Mouse (Mus musculus): ENCODE measurements around the gene Gm39653. TPM values are rescaled to one million over a fixed set of nuclear protein-coding genes. Genes with fewer than 3 reads are reported as not detected.

Gm39653 gene
- not detected in 2 replicates for polyA plus RNA-seq (2014; fragmentation: Nextera tagmentation; extraction: Ambion mirVana)

- ATAC-seq (ENCODE audit: low FRiP score) (no peak), DNase-seq (ENCODE audit: low spot score) (no peak)
- no peak within 1 kb of the TSS for H3K27ac ChIP-seq (ENCODE audit: low read depth, low read length)
- no peak within 1 kb of the TSS for H3K9ac ChIP-seq (ENCODE audit: low read depth, low read length)
- no peaks in the 10 kb centered on the region for H3K9me3 ChIP-seq (ENCODE audit: control insufficient read depth, low read length)
- no peak within 1 kb of the TSS for H3K4me3 ChIP-seq (ENCODE audit: low read depth, low read length)
- H3K4me1 ChIP-seq (replicated peaks; ENCODE audit: control insufficient read depth, insufficient read depth, low read length) = no peaks in the 10 kb centered on the region
- no peaks in the 10 kb centered on the region; the same call in 1 of the 2 replicates for H3K27me3 ChIP-seq (ENCODE audit: control insufficient read depth, insufficient read depth, low read length)
- H3K4me2 ChIP-seq (replicated peaks; ENCODE audit: low read depth, low read length) = no peak within 1 kb of the TSS
- 87% methylated on average over 3 of the region's 3 CpGs for WGBS
- no peaks in the 10 kb centered on the region for H3K36me3 ChIP-seq (ENCODE audit: control insufficient read depth, insufficient read depth, low read length)
Measured at GRCm38 (mm10) chr1:63615668-63616067, at the start of gene Gm39653. Gene Gm39653, plus strand, starts transcription at chr1:63615968.

GRCm38 (mm10) chr1:63566501-63566900, 49.3 kb upstream of the Gm39653 start:
- H3K9me3 ChIP-seq (ENCODE audit: control insufficient read depth, low read length) = no peaks in the 10 kb centered on the region
- H3K4me1 ChIP-seq (replicated peaks; ENCODE audit: control insufficient read depth, insufficient read depth, low read length) = no peaks in the 10 kb centered on the region
- ATAC-seq (ENCODE audit: low FRiP score) (no peak), DNase-seq (ENCODE audit: low spot score) (no peak)
- H3K9ac ChIP-seq (ENCODE audit: low read depth, low read length) = no peak overlapping the region
- no peak overlapping the region for H3K27ac ChIP-seq (ENCODE audit: low read depth, low read length)
- 23% methylated on average over 7 of the region's 7 CpGs for WGBS
- no peaks in the 10 kb centered on the region for H3K27me3 ChIP-seq (ENCODE audit: control insufficient read depth, insufficient read depth, low read length)
- no peak overlapping the region for H3K4me3 ChIP-seq (ENCODE audit: low read depth, low read length)
- H3K36me3 ChIP-seq (ENCODE audit: control insufficient read depth, insufficient read depth, low read length) = no peaks in the 10 kb centered on the region
- no peak overlapping the region for H3K4me2 ChIP-seq (replicated peaks; ENCODE audit: low read depth, low read length)

- H3K27me3 ChIP-seq (ENCODE audit: control insufficient read depth, insufficient read depth, low read length) = no peaks in the 10 kb centered on the region
- H3K9me3 ChIP-seq (ENCODE audit: control insufficient read depth, low read length) = no peaks in the 10 kb centered on the region
- ATAC-seq (ENCODE audit: low FRiP score) = no peak
- H3K4me2 ChIP-seq (replicated peaks; ENCODE audit: low read depth, low read length) = no peak overlapping the region
- no peaks in the 10 kb centered on the region for H3K36me3 ChIP-seq (ENCODE audit: control insufficient read depth, insufficient read depth, low read length)
- no peak overlapping the region for H3K9ac ChIP-seq (ENCODE audit: low read depth, low read length)
- WGBS = 59% methylated on average over 4 of the region's 4 CpGs
- no peak for DNase-seq (ENCODE audit: low spot score)
- H3K4me3 ChIP-seq (ENCODE audit: low read depth, low read length) = no peak overlapping the region
- H3K4me1 ChIP-seq (replicated peaks; ENCODE audit: control insufficient read depth, insufficient read depth, low read length) = no peaks in the 10 kb centered on the region
- H3K27ac ChIP-seq (ENCODE audit: low read depth, low read length) = no peak overlapping the region
Measured at GRCm38 (mm10) chr1:63567031-63567430, 48.7 kb upstream of the Gm39653 start.

DNA sequence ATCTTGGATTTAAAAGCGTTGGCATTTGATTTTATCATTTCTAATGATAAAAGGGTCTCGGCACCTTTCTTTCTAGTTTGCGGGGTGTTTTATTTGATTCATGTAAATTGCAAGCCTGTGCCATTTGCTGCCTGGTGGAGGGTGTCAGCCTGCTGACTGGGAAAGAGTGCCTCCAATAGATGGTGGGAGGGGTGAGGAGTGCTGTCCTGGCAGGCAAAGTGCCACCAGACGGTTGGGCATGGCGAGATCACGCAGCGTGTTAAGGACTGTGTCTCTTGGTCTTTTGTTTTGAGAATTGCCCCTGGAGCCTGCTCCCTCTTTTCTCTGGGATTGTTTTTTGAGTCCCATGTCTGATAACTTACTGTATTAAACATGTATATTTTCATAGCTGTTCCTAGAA, 43.5 kb upstream of the Gm39653 start:
- 76% methylated on average over 7 of the region's 7 CpGs for WGBS

DNA sequence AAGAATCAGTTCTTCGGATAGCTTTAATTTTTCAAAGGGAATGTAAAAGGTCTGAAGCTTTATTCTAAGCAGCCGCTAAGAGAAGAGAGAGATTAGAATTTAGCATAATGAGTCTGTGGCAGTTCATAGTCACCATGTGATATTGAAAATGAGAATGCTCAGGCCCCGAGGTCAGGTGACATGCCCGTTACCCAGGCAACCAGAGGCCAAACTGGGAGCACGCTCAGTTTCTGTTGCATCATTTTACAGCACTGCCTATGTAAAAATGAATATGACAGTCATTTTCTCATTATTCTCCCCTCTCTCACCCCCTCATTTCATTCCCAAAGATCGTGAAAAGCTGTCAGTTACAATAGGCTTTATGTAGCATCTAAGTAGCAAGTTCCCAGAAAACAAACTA, 42.3 kb upstream of the Gm39653 start:
- Histone ChIP-seq H3K4me1 (replicated peaks; ENCODE audit: control insufficient read depth, insufficient read depth, low read length) (peaks cover 7% of the 10 kb centered on the region), H3K27ac (ENCODE audit: low read depth, low read length) (peak overlapping the region; percentile 42; the same call in 1 of the 2 replicates), H3K36me3 (ENCODE audit: control insufficient read depth, insufficient read depth, low read length) (no peaks in the 10 kb centered on the region), H3K4me3 (ENCODE audit: low read depth, low read length) (no peak overlapping the region), H3K27me3 (ENCODE audit: control insufficient read depth, insufficient read depth, low read length) (no peaks in the 10 kb centered on the region), H3K4me2 (replicated peaks; ENCODE audit: low read depth, low read length) (no peak overlapping the region), H3K9me3 (ENCODE audit: control insufficient read depth, low read length) (no peaks in the 10 kb centered on the region), H3K9ac (ENCODE audit: low read depth, low read length) (no peak overlapping the region)
- DNase-seq (ENCODE audit: low spot score) (peak; percentile 70), ATAC-seq (ENCODE audit: low FRiP score) (peak; percentile 82)
- WGBS = 45% methylated on average over 6 of the region's 6 CpGs

More for the DNA sequence above, 43.5 kb upstream of the Gm39653 start:
- Histone ChIP-seq H3K27me3 (ENCODE audit: control insufficient read depth, insufficient read depth, low read length) (no peaks in the 10 kb centered on the region), H3K4me3 (ENCODE audit: low read depth, low read length) (no peak overlapping the region), H3K9me3 (ENCODE audit: control insufficient read depth, low read length) (no peaks in the 10 kb centered on the region), H3K4me1 (replicated peaks; ENCODE audit: control insufficient read depth, insufficient read depth, low read length) (peaks cover 7% of the 10 kb centered on the region), H3K4me2 (replicated peaks; ENCODE audit: low read depth, low read length) (no peak overlapping the region), H3K27ac (ENCODE audit: low read depth, low read length) (no peak overlapping the region), H3K9ac (ENCODE audit: low read depth, low read length) (no peak overlapping the region), H3K36me3 (ENCODE audit: control insufficient read depth, insufficient read depth, low read length) (no peaks in the 10 kb centered on the region)
- ATAC-seq (ENCODE audit: low FRiP score) (no peak), DNase-seq (ENCODE audit: low spot score) (no peak)

DNA sequence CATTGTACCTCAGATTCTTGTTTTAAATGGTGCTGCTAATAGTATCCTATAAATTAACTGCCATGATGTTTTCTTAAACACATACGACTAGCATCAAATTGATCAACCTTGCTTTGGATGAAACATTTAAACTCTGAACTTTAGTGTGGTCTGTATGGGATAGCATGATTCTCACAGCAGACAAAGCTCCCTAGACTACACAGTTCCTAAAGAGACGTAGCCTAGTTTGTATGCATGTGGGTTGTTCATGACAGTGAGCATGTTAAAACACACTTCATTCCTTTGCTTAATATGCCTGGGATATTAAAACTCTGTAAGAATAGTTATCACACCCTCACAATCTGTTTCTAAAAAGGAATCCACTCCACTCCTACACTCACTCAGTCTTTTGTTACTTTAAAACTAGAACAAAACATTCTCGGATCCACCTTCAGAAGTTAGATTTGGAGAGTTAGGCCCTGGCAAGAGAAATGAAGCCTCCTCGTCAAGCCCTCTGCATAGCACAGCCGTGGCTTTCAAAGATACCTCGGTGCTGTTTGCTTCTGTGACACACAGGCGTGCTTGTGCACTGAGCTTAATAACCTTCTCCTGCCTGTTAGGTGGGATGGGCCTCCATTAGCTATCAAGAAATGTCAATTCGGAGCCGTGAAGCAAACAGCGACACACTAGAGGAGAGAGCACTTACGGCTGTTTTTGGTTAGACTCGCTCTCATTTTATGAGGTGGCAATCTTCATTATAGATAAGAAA, 41.7 kb upstream of the Gm39653 start:
- H3K4me3 ChIP-seq (ENCODE audit: low read depth, low read length) = no peak overlapping the region
- whole genome bisulfite sequencing = 69% methylated on average over 12 of the region's 12 CpGs
- H3K36me3 ChIP-seq (ENCODE audit: control insufficient read depth, insufficient read depth, low read length) = no peaks in the 10 kb centered on the region
- H3K4me1 ChIP-seq (replicated peaks; ENCODE audit: control insufficient read depth, insufficient read depth, low read length) = peaks cover 7% of the 10 kb centered on the region
- H3K9ac ChIP-seq (ENCODE audit: low read depth, low read length) = no peak overlapping the region
- H3K9me3 ChIP-seq (ENCODE audit: control insufficient read depth, low read length) = no peaks in the 10 kb centered on the region
- no peak for ATAC-seq (ENCODE audit: low FRiP score)
- H3K4me2 ChIP-seq (replicated peaks; ENCODE audit: low read depth, low read length) = no peak overlapping the region
- no peaks in the 10 kb centered on the region for H3K27me3 ChIP-seq (ENCODE audit: control insufficient read depth, insufficient read depth, low read length)
- no peak for DNase-seq (ENCODE audit: low spot score)
- peak overlapping the region; percentile 24; the same call in 1 of the 2 replicates for H3K27ac ChIP-seq (ENCODE audit: low read depth, low read length)

GRCm38 (mm10) chr1:63576803-63577202, 39.0 kb upstream of the Gm39653 start:
- no peak overlapping the region for H3K4me2 ChIP-seq (replicated peaks; ENCODE audit: low read depth, low read length)
- no peak overlapping the region for H3K27ac ChIP-seq (ENCODE audit: low read depth, low read length)
- 83% methylated on average over 5 of the region's 5 CpGs for WGBS
- H3K9ac ChIP-seq (ENCODE audit: low read depth, low read length) = no peak overlapping the region
- DNase-seq (ENCODE audit: low spot score) = no peak
- no peaks in the 10 kb centered on the region for H3K36me3 ChIP-seq (ENCODE audit: control insufficient read depth, insufficient read depth, low read length)
- no peaks in the 10 kb centered on the region for H3K27me3 ChIP-seq (ENCODE audit: control insufficient read depth, insufficient read depth, low read length)
- no peak overlapping the region for H3K4me3 ChIP-seq (ENCODE audit: low read depth, low read length)
- peaks cover 7% of the 10 kb centered on the region for H3K4me1 ChIP-seq (replicated peaks; ENCODE audit: control insufficient read depth, insufficient read depth, low read length)
- ATAC-seq (ENCODE audit: low FRiP score) = no peak
- no peaks in the 10 kb centered on the region for H3K9me3 ChIP-seq (ENCODE audit: control insufficient read depth, low read length)

DNA sequence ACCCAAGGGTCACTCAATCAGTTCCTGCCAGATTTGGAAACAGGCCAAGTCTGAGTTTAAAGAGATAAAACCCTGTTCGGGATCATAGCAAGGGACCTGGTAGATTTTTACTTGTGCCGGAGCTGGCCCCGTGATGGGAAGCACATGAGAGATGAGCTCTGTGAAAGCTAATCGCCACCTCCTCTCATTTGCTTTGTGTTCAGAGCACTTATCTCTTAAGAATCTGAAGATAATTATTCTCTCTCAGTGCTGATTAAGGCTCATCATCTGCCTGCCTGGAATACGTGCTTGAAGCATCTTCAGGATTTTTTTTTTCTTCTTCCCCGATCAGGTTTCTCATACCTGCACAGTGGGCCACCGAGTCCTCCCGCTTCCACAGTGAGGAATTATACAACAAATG, 36.6 kb upstream of the Gm39653 start:
- H3K36me3 ChIP-seq (ENCODE audit: control insufficient read depth, insufficient read depth, low read length) = no peaks in the 10 kb centered on the region
- DNase-seq (ENCODE audit: low spot score) (no peak), ATAC-seq (ENCODE audit: low FRiP score) (no peak)
- WGBS = 85% methylated on average over 8 of the region's 8 CpGs
- H3K4me3 ChIP-seq (ENCODE audit: low read depth, low read length) = no peak overlapping the region
- no peaks in the 10 kb centered on the region for H3K27me3 ChIP-seq (ENCODE audit: control insufficient read depth, insufficient read depth, low read length)
- no peak overlapping the region for H3K9ac ChIP-seq (ENCODE audit: low read depth, low read length)
- no peaks in the 10 kb centered on the region for H3K4me1 ChIP-seq (replicated peaks; ENCODE audit: control insufficient read depth, insufficient read depth, low read length)
- H3K4me2 ChIP-seq (replicated peaks; ENCODE audit: low read depth, low read length) = no peak overlapping the region
- H3K27ac ChIP-seq (ENCODE audit: low read depth, low read length) = no peak overlapping the region
- H3K9me3 ChIP-seq (ENCODE audit: control insufficient read depth, low read length) = no peaks in the 10 kb centered on the region

GRCm38 (mm10) chr1:63586869-63587268, 28.9 kb upstream of the Gm39653 start:
- Histone ChIP-seq H3K9me3 (ENCODE audit: control insufficient read depth, low read length) (no peaks in the 10 kb centered on the region), H3K4me3 (ENCODE audit: low read depth, low read length) (no peak overlapping the region), H3K36me3 (ENCODE audit: control insufficient read depth, insufficient read depth, low read length) (no peaks in the 10 kb centered on the region), H3K27ac (ENCODE audit: low read depth, low read length) (no peak overlapping the region), H3K4me2 (replicated peaks; ENCODE audit: low read depth, low read length) (no peak overlapping the region), H3K9ac (ENCODE audit: low read depth, low read length) (no peak overlapping the region), H3K27me3 (ENCODE audit: control insufficient read depth, insufficient read depth, low read length) (no peaks in the 10 kb centered on the region), H3K4me1 (replicated peaks; ENCODE audit: control insufficient read depth, insufficient read depth, low read length) (no peaks in the 10 kb centered on the region)
- WGBS = 73% methylated on average over 7 of the region's 7 CpGs
- ATAC-seq (ENCODE audit: low FRiP score) (no peak), DNase-seq (ENCODE audit: low spot score) (no peak)

All from hindbrain, embryonic 11.5 days (tissue).